Mouse (Mus musculus) megakaryocyte-erythroid progenitor cell, adult 5-6 weeks (primary cell): Measurements from ENCODE around the gene Thnsl1. TPM values are rescaled to one million over a fixed set of nuclear protein-coding genes. Genes with fewer than 3 reads are reported as not detected.
"Not testable (repeated sequence)": the region's sequence is repeated elsewhere in the genome, so short reads cannot be mapped to it uniquely, and the experiment has no call there.

ENCODE experiments used
- ATAC-seq: replicated peaks from 2 replicates; pipeline ENCODE4 v1.8.0; 2016; ENCODE audit warnings: mild to moderate bottlenecking, inconsistent platforms; ENCODE audit not compliant: severe bottlenecking, poor library complexity, low FRiP score, low TSS enrichment
- total RNA-seq, 2 experiments: library from RNA; stranded (forward) in 1 of 2; stranded (reverse) in 1 of 2; fragments of 200-1000, 215-1000 nt in 1 of 2; fragments of >200 nt in 1 of 2; fragmentation: Nextera tagmentation in 1 of 2; gene quantifications; 2 replicates each; pipeline ENCODE4 v1.2.3; 2014 to 2017

The Thnsl1 gene
- total RNA-seq, 2 experiments from 2014 or later: 2.0 to 2.5 TPM

DNA sequence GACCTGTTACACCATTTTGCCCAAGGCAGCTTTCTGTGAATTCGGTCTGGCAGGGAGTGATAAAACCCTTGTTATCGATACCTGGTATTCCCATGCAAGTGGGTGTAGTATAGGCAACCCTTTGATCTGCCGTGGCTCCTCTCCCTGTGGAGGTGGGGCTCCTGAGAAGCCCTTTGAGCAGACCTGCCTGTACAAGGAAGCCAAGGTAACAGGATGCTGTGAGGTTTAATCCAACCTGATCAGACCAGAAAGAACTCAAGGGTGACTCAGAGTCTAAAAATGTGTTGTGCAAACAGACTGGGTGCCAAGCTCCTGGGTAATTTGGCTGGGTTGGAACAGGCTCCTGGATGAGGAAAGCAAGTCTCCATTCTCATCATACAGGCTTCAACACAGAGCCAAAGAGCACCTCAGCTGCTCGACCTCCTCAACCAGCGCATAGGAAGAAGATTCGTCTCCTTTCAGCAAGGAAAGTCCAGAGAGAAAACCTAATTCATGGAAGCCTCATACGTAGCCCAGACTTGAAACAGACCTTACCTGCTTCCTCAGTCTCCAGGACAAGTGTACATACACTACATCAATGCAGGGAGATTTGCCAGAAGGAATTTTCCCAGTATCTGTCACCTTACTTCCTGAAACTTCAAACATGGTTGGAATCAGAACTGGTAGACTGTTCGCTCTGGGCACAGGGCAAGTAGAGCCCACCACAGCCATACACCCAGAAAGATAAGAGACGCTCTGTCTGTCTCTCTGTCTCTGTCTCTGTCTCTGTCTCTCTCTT, 29.5 kb downstream of the Thnsl1 start:
- ATAC-seq: no peak

DNA sequence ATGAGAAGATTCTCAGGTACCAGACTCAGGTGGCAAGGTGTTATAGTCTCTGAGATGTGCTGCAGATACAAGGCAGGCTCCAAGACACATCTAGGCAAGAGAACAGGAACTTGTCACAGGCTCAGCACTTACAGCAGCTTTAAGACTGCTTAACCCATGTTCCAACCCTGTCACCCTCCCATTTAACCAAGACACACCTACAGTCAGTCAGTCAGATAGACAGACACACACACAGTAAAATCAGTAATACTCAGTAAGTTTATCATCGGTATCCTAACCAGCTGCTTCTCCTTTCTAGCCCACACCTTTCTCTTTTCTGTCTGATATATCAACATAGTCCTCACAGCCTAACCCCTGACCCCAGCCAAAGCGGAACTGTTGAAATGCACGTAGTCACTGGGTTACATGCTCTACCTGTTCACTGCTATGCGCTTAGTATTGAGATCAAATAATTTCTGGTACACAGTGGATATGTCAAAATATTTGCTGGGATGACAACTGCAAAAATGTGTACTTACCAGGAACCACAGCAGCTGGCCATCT, 30.4 kb downstream of the Thnsl1 start:
- peak; percentile 46; the same call in 1 of the 2 replicates for ATAC-seq

DNA sequence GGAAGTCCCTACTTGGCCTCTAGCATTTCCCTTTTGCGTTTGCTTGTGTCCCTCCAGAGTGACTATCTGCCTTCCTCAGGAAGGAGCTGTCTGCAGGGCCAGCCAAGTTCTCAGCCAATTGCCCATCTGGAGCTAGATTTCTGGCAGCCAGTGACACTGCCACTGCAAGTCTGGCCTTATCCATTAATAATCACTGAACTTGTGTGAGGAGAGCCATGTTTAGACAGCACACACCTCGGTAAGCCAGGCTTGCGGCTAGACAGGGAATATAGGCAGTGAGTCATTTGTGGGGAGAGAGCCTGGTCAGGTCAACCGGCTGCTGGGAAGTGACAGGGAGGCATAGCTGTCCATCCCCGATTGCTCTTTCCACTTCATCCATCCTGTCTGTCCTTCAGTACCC, 31.3 kb downstream of the Thnsl1 start:
- peak; percentile 61 for ATAC-seq

DNA sequence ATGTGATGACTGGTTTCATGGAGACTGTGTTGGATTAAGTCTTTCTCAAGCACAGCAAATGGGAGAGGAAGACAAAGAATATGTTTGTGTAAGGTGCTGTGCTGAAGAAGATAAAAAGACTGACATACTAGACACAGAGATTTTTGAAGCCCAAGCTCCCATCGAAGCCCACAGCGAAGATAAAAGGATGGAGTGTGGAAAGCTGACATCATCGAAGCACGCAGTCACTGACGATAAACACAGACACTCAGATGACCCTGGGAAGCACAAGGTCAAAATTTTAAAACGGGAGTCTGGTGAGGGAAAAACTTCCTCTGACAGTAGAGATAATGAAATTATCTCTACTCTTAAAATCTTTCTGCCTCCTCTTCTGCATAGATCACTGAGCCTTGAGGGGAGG, 38.6 kb downstream of the Thnsl1 start:
- not testable (repeated sequence) for ATAC-seq

DNA sequence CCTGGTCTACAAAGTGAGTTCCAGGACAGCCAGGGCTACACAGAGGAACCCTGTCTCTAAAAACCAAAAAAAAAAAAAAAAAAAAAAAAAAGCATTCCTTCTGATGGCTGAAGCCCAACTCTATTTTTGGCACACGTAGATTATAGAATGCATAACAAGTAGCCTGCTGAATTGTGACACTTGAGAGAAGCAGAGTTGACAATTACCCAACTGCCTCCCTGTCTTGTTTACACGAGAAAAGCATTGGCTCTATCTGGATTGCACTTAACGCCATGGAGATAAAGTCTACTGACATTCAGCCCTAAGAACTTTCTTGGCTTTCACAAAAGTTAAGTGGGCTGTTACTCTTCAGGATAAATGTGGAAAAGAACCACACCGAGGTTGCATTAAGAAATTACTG, 39.5 kb downstream of the Thnsl1 start:
- no peak for ATAC-seq

DNA sequence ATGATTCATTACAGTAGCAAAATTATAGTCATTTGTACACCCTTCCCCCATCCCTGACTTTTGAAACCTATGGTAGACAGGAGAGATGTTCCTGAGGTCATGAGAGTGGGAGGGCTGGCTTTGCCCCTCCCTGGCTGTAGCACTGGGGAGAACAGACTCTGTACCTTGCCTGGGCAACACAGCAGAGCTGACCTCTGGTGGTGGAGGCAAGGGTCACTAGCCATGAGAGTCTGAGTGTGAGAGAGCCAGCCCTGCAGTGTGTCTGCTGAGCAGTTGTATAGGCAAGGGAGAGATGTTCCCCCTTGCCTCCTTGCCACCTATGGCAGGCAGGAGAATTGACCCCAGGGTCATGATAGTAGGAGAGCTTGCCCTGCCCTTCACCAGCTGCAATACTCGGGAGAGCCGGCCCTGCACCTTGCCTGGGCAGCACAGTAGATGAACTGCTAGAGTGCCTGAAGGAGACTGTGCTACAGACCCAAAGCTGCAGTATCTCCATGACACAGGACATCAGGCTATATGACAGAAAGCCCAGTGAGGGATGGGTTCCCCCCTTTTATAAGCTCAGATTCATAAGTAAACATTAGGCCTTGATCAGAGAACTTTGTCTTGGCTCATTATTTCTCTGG, 40.1 kb downstream of the Thnsl1 start:
- no peak for ATAC-seq

DNA sequence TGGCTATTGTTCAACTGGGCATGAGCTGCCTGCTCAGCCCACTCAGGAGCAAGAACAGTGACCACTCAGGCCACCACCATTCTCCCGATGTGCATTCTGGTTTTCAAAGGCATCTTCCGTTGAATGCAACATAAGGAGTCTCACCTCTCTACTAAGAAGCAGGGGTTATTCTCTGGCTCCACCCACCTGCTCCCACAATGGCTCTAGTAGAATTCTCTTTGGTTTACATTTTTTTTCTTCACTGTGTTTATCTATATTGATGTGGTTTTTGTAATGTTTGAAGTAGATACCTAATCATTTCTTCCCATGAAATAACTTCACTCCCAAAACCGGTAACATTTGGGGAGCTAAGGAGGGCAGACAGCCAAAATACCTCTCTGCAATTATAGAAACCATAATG, 48.1 kb downstream of the Thnsl1 start:
- ATAC-seq: peak; percentile 65

DNA sequence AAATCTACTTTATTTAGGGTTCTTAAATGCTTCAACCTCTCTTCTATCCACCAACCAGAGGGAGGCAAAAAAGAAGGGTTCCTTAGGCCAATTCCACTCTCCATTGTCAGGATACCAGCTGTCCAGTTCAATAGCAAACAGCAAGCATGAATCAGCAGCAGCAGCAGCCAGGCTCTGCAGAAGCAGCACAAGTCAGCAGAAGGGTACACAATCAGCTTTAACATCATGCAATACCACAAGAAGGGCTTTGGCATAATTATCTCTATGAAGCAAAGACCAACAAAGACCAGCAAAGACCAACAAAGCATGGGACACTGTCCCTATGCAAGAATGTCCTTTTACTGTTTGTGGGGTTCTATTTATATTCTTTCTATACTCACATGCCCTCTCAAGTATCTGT, 48.8 kb downstream of the Thnsl1 start:
- ATAC-seq: peak; percentile 77

DNA sequence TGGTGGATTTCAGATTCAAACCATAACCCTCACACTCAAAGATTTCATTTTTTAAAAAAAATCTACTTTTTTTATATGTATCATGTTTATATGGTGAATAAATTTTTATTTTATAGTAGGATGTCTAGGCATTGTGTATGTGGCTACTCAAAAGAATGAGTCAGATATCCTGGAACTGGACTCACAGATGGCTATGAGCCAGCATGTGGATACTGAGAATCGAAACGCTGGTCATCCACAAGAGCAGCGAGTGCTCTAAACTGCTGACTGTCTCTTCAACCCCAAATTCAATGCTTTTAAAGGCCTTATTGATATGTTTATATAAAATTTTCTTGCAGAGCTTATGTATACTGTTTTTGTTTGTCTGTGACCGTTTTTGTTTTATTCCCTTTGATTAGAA, 52.8 kb downstream of the Thnsl1 start:
- no peak for ATAC-seq

DNA sequence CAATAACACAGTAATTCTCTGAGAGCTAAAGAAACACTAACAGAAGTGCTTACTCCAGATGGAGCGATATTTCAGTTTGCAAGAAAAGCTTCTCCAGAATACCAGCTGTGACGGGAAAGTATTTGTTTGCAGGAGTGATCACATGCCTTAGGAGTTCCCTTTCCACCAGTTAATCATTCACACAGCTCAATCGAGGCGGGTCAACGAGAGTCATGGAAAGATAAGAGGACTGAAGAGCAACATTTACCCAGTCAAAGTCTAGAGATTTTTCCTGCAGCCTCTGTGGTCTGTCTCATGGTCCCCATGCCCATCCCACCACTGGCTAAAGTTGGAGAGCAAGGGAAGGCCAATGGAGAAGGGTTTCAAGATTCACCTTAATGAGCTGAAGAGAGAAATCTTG, 53.6 kb downstream of the Thnsl1 start:
- ATAC-seq: no peak

DNA sequence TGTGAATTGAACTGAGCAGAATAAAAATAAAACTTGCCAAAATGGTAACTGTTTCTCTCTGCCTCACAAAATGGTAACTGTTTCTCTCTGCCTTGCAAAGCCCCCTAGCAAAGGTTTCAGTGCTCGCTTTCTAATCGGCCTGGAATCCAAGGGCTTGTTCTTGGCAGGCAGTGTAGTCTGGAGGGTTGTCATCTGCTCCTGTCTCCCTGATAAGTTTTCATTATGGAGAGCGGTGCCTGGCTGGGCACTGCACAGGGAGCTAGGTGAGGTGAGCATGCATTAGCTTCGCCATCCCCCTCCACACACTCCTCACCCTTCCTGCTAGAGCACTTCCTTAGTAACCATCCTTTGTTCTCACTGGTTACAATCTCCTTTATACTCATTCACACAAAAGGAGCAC, 54.5 kb downstream of the Thnsl1 start:
- ATAC-seq: no peak

DNA sequence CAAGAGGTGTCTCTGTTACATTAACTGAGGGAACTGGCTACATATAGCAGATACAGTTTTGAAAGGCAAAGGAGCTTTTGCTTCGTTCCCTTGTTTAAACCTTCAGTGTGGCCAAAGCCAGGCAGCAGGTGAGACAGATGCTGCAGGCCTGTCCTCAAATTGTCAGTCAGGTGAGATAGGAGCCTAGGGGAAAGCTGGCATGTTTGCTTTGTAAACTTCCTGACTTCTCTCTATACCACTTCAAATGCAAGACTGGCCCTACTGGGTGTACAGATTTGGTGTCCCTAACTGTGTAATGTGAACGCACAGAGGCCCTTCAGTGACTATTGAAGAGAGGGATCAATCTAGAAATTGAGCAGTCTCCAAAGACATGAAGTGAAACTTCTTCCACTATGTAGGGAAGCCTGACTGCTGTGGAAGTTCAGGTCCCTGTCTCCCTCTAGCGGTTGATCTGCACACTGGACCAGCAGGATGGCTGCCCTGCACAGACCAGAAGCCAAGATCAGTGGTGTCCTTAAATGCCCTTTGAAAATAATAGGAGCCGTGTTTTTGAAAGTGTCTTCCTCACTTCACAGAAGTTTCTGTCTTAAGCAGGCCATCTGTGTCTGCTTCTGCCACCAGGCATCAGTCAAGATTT, 56.0 kb downstream of the Thnsl1 start:
- ATAC-seq: peak; percentile 98

DNA sequence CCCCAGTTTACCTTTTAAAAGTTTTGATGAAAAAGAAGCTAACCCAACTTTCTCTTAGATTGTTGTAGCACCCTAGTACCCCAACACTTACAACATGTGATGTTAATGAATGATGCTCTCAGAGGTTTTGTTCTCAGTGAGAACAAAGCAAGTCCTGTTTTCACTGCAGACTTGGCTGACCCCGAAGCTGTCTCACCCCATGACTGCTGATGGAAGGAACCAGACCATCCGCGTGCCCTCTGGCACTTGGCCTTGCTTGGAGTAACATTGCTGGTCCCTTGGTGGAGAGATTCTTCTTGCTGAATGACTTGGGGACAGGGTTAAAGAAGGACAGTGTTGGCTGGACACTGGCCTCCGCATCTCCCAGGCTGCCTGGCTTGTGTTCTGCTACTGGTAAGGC, 58.5 kb downstream of the Thnsl1 start:
- no peak for ATAC-seq

Other genes starting within 250 kb of the Thnsl1 start
- 54.8 and 57.8 TPM in 2 replicates for gene Arhgap21, start 236.8 kb upstream of the Thnsl1 start, total RNA-seq (2014; fragmentation: Nextera tagmentation)
- 28.3 and 32.9 TPM in 2 replicates for gene Arhgap21, start 236.8 kb upstream of the Thnsl1 start, total RNA-seq (2017)
- not detected in 2 replicates for gene Enkur, start 359 bp upstream of the Thnsl1 start, total RNA-seq (2014; fragmentation: Nextera tagmentation)
- 0.72 TPM in 1 of 2 replicates, not detected in the other for gene Enkur, start 359 bp upstream of the Thnsl1 start, total RNA-seq (2017)
- not detected in 2 replicates for gene Gpr158, start 161.8 kb downstream of the Thnsl1 start, total RNA-seq (2014; fragmentation: Nextera tagmentation)
- not detected in 2 replicates for gene Gpr158, start 161.8 kb downstream of the Thnsl1 start, total RNA-seq (2017)